Mouse (Mus musculus) ES-CJ7 (cell line): ENCODE results near the gene Hist1h4k.

ENCODE experiments used
- DNase-seq: peaks from one replicate; pipeline ENCODE4 v3.0.0; 2011; ENCODE audit warnings: low read depth, low spot score

The Hist1h4k gene

GRCm38 (mm10) chr13:21754294-21755001 lies 4.1 kb upstream of the Hist1h4k start:
- DNase-seq = peak; percentile 76

GRCm38 (mm10) chr13:21753524-21754285 lies 3.4 kb upstream of the Hist1h4k start, which contains the start of the genes Hist1h2ak and Hist1h2bn:
TSS of gene Hist1h2ak (minus strand) at chr13:21753827.
TSS of gene Hist1h2bn (plus strand) at chr13:21754123.
- DNase-seq = peak; percentile 99

- peak; percentile 60 for DNase-seq
Measured at GRCm38 (mm10) chr13:21753051-21753523, 2.8 kb upstream of the Hist1h4k start.

GRCm38 (mm10) chr13:21752356-21752755 lies 2.1 kb upstream of the Hist1h4k start:
- DNase-seq = peak; percentile 60

GRCm38 (mm10) chr13:21751827-21752226 lies 1.5 kb upstream of the Hist1h4k start:
- DNase-seq = peak; percentile 33

- no peak for DNase-seq
Measured at GRCm38 (mm10) chr13:21751417-21751816, 1.1 kb upstream of the Hist1h4k start.

GRCm38 (mm10) chr13:21749387-21750158 lies 732 bp downstream of the Hist1h4k start:
- peak; percentile 71 for DNase-seq

GRCm38 (mm10) chr13:21745006-21745405 lies 5.3 kb downstream of the Hist1h4k start:
- DNase-seq = no peak

- peak; percentile 92 for DNase-seq
Measured at GRCm38 (mm10) chr13:21734906-21735767, 15.2 kb downstream of the Hist1h4k start, which contains the start of gene Hist1h4j. TSS of gene Hist1h4j (plus strand) at chr13:21735064.

- DNase-seq = peak; percentile 93
Measured at GRCm38 (mm10) chr13:21734010-21734905, 16.0 kb downstream of the Hist1h4k start.

- DNase-seq = peak; percentile 78
Measured at GRCm38 (mm10) chr13:21733466-21733865, 16.8 kb downstream of the Hist1h4k start.

GRCm38 (mm10) chr13:21729544-21729943 lies 20.8 kb downstream of the Hist1h4k start:
- DNase-seq = no peak

- DNase-seq = peak; percentile 42
Measured at GRCm38 (mm10) chr13:21727948-21728572, 22.2 kb downstream of the Hist1h4k start.

- peak; percentile 60 for DNase-seq
Measured at GRCm38 (mm10) chr13:21722993-21723836, 27.1 kb downstream of the Hist1h4k start.

- peak; percentile 64 for DNase-seq
Measured at GRCm38 (mm10) chr13:21722373-21722925, 27.9 kb downstream of the Hist1h4k start.

- peak; percentile 96 for DNase-seq
Measured at GRCm38 (mm10) chr13:21721757-21722372, 28.4 kb downstream of the Hist1h4k start, which contains the start of gene Hist1h2bm. TSS of gene Hist1h2bm (plus strand) at chr13:21722044.

GRCm38 (mm10) chr13:21721107-21721756 lies 29.1 kb downstream of the Hist1h4k start:
- peak; percentile 74 for DNase-seq
